14 mouse cellular contexts compared by ENCODE assay signal in the genomic region with DNA sequence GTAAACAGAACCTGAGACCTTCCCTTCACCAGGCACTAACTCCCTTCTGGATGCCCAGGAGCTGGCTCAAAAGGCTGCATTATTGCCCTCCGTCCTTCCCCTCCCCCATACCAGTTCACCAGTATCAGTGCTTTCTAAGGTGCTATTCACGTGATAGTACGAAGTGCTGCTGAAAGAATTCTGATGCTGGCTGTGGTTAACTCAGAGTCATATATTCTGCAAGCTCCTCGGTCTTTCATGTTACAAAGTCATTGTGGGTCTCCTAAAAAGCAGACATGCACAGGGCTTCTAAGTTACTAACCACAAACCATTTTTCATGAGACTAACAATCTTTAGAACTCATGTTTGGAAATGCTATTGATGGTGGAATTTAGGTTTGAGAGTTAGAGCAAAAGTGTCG.
"Had no signal": no experiment of that assay in that cellular context is flagged by ENCODE, and none has a peak within 500 bp of the region (broad histone marks: within the 10 kb centered on the region; RNA-seq: fewer than 3 reads in every experiment).

No protein-coding gene starts in this region.

- H3K27ac ChIP-seq: kidney, postnatal 0 days; layer of hippocampus, adult 2 months; left cerebral cortex, adult 2 months; liver, embryonic 13.5 days; neural tube, embryonic 13.5 days; stomach, embryonic 15.5 days had no signal

- DNase-seq: kidney, adult 2 months; kidney, postnatal 25 days; layer of hippocampus, adult 9-11 months; liver, embryonic 13.5 days; lung, adult 2 months; lung, postnatal 14 days; lung, postnatal 4 days; midbrain, embryonic 14.5 days had no signal

- H3K4me1 ChIP-seq: liver, embryonic 13.5 days; neural tube, embryonic 13.5 days; stomach, embryonic 15.5 days had no signal

- ATAC-seq: intestine, postnatal 0 days had no signal

- H3K27me3 ChIP-seq: liver, embryonic 13.5 days; neural tube, embryonic 13.5 days; stomach, embryonic 15.5 days had no signal

- H3K4me3 ChIP-seq: layer of hippocampus, adult 2 months; left cerebral cortex, adult 2 months; liver, embryonic 13.5 days; neural tube, embryonic 13.5 days; stomach, embryonic 15.5 days had no signal
